Mouse (Mus musculus) splenic B cell, adult 2 months (primary cell): ENCODE measurements at regions not wholly inside any gene's neighbourhood (a gene's known extent, or its start where the extent isn't known, plus 50 kb on each side); places are given as distances from the start of the nearest gene placed in this dataset.

Experiments
- DNase-seq: peaks from one replicate; pipeline ENCODE4 v3.0.0-alpha.2; 2011; ENCODE audit warnings: low read depth, low spot score
- H3K27me3 ChIP-seq: 2 replicates; pipeline ENCODE4 v1.6.1; 2012; ENCODE audit warnings: mild to moderate bottlenecking, low read length, moderate library complexity, mixed read lengths; ENCODE audit not compliant: control insufficient read depth, poor library complexity, insufficient read depth, severe bottlenecking
- H3K36me3 ChIP-seq: 2 replicates; pipeline ENCODE4 v1.6.1; 2012; ENCODE audit warnings: mild to moderate bottlenecking, low read length, moderate library complexity, mixed read lengths; ENCODE audit not compliant: control insufficient read depth, poor library complexity, insufficient read depth, severe bottlenecking

- H3K27me3 ChIP-seq = no peaks in the 10 kb centered on the region
- DNase-seq = no peak
- no peaks in the 10 kb centered on the region for H3K36me3 ChIP-seq
Observed at GRCm38 (mm10) chr5:53371638-53372037, 94.3 kb upstream of the Rbpj start.

GRCm38 (mm10) chr5:53373315-53373714 is 92.6 kb upstream of the Rbpj start:
- no peaks in the 10 kb centered on the region for H3K36me3 ChIP-seq
- DNase-seq = no peak

GRCm38 (mm10) chr5:53376856-53377255 is 89.1 kb upstream of the Rbpj start:
- Histone ChIP-seq H3K27me3 (no peaks in the 10 kb centered on the region), H3K36me3 (no peaks in the 10 kb centered on the region)
- no peak for DNase-seq

More at GRCm38 (mm10) chr5:53373315-53373714, 92.6 kb upstream of the Rbpj start:
- H3K27me3 ChIP-seq = no peaks in the 10 kb centered on the region

GRCm38 (mm10) chr5:53377698-53378097 is 88.3 kb upstream of the Rbpj start:
- Histone ChIP-seq H3K27me3 (no peaks in the 10 kb centered on the region), H3K36me3 (no peaks in the 10 kb centered on the region)
- no peak for DNase-seq

GRCm38 (mm10) chr5:53378106-53378505 is 87.8 kb upstream of the Rbpj start:
- Histone ChIP-seq H3K36me3 (no peaks in the 10 kb centered on the region), H3K27me3 (no peaks in the 10 kb centered on the region)
- no peak for DNase-seq

GRCm38 (mm10) chr5:53378599-53378998 is 87.4 kb upstream of the Rbpj start:
- no peak for DNase-seq
- no peaks in the 10 kb centered on the region for H3K27me3 ChIP-seq
- no peaks in the 10 kb centered on the region for H3K36me3 ChIP-seq

GRCm38 (mm10) chr5:53379612-53380011 is 86.3 kb upstream of the Rbpj start:
- Histone ChIP-seq H3K36me3 (no peaks in the 10 kb centered on the region), H3K27me3 (no peaks in the 10 kb centered on the region)
- DNase-seq = no peak

GRCm38 (mm10) chr5:53380203-53380602 is 85.7 kb upstream of the Rbpj start:
- no peaks in the 10 kb centered on the region for H3K36me3 ChIP-seq
- no peak for DNase-seq
- H3K27me3 ChIP-seq = no peaks in the 10 kb centered on the region

GRCm38 (mm10) chr5:53381492-53382199 is 84.3 kb upstream of the Rbpj start:
- DNase-seq = no peak
- H3K27me3 ChIP-seq = no peaks in the 10 kb centered on the region
- H3K36me3 ChIP-seq = no peaks in the 10 kb centered on the region

GRCm38 (mm10) chr5:53384026-53384425 is 81.9 kb upstream of the Rbpj start:
- no peak for DNase-seq
- Histone ChIP-seq H3K36me3 (no peaks in the 10 kb centered on the region), H3K27me3 (no peaks in the 10 kb centered on the region)

GRCm38 (mm10) chr5:53385513-53386148 is 80.3 kb upstream of the Rbpj start:
- no peaks in the 10 kb centered on the region for H3K27me3 ChIP-seq
- no peak for DNase-seq
- H3K36me3 ChIP-seq = no peaks in the 10 kb centered on the region

- no peaks in the 10 kb centered on the region for H3K27me3 ChIP-seq
- no peaks in the 10 kb centered on the region for H3K36me3 ChIP-seq
- DNase-seq = no peak
Observed at GRCm38 (mm10) chr5:53393571-53393970, 72.4 kb upstream of the Rbpj start.

GRCm38 (mm10) chr5:53394560-53394959 is 71.4 kb upstream of the Rbpj start:
- DNase-seq = no peak
- Histone ChIP-seq H3K36me3 (no peaks in the 10 kb centered on the region), H3K27me3 (no peaks in the 10 kb centered on the region)

- DNase-seq = no peak
- no peaks in the 10 kb centered on the region for H3K27me3 ChIP-seq
Observed at GRCm38 (mm10) chr5:53398428-53399058, 67.4 kb upstream of the Rbpj start.

GRCm38 (mm10) chr5:53401093-53401492 is 64.9 kb upstream of the Rbpj start:
- peak; percentile 16 for DNase-seq
- H3K36me3 ChIP-seq = no peaks in the 10 kb centered on the region

More at GRCm38 (mm10) chr5:53398428-53399058, 67.4 kb upstream of the Rbpj start:
- H3K36me3 ChIP-seq = no peaks in the 10 kb centered on the region

More at GRCm38 (mm10) chr5:53401093-53401492, 64.9 kb upstream of the Rbpj start:
- H3K27me3 ChIP-seq = no peaks in the 10 kb centered on the region
